In genomic region chr11:54836106-54836505, GRCm38 (mm10) we compare ENCODE assay signal across 10 mouse cellular contexts. TPM values are rescaled to one million over a fixed set of nuclear protein-coding genes. Genes with fewer than 3 reads are reported as not detected.
DNase-seq lines count a peak whose midpoint lies in the region; ATAC-seq and TF ChIP-seq lines count a peak whose summit lies in the region.
"Had no signal": no experiment of that assay in that cellular context is flagged by ENCODE, and none has a peak within 500 bp of the region (broad histone marks: within the 10 kb centered on the region; RNA-seq: fewer than 3 reads in every experiment).

No protein-coding gene starts in this region.

- H3K36me3 ChIP-seq in midbrain, embryonic 13.5 days: no peaks in the 10 kb centered on the region
- H3K36me3 ChIP-seq in liver, postnatal 0 days (replicated peaks; ENCODE audit: insufficient read depth, low read length): no peaks in the 10 kb centered on the region
- H3K36me3 ChIP-seq: forebrain, embryonic 10.5 days had no signal

- TF ChIP-seq CTCF in liver, postnatal 0 days (IDR thresholded peaks at IDR 0.05; ENCODE audit: low read depth): no peak

- DNase-seq in kidney, postnatal 10 days: peak; percentile 62
- no peak for DNase-seq in kidney, adult 11 months
- peak; percentile 35 for DNase-seq in thymus, postnatal 4 days
- no peak for DNase-seq in thymus, postnatal 0 days (ENCODE audit: low spot score)
- peak; percentile 53 for DNase-seq in gastrocnemius, adult 18-20 months (ENCODE audit: low spot score)
- DNase-seq in liver, postnatal 0 days: no peak
- DNase-seq: thymus, adult 2 months had no signal

- H3K4me3 ChIP-seq in midbrain, embryonic 13.5 days (replicated peaks): no peak overlapping the region
- H3K4me3 ChIP-seq in liver, postnatal 0 days (ENCODE audit: low read depth, low read length): no peak overlapping the region
- H3K4me3 ChIP-seq: forebrain, embryonic 10.5 days had no signal

- ATAC-seq in midbrain, embryonic 13.5 days: no peak
- no peak for ATAC-seq in liver, postnatal 0 days

- 83% methylated on average over 9 of the region's 9 CpGs for WGBS in midbrain, embryonic 13.5 days
- WGBS in liver, postnatal 0 days (ENCODE audit: insufficient replicate concordance): 81% methylated on average over 9 of the region's 9 CpGs

- no peaks in the 10 kb centered on the region for H3K27me3 ChIP-seq in midbrain, embryonic 13.5 days
- H3K27me3 ChIP-seq in liver, postnatal 0 days (ENCODE audit: insufficient read depth, low read length): no peaks in the 10 kb centered on the region

- H3K9me3 ChIP-seq in midbrain, embryonic 13.5 days: no peaks in the 10 kb centered on the region
- no peaks in the 10 kb centered on the region for H3K9me3 ChIP-seq in liver, postnatal 0 days (ENCODE audit: low read length)
- H3K9me3 ChIP-seq: forebrain, embryonic 10.5 days had no signal

- H3K4me1 ChIP-seq in midbrain, embryonic 13.5 days (replicated peaks): no peaks in the 10 kb centered on the region
- H3K4me1 ChIP-seq in liver, postnatal 0 days (ENCODE audit: insufficient read depth): no peaks in the 10 kb centered on the region
- H3K4me1 ChIP-seq: forebrain, embryonic 10.5 days had no signal

- H3K9ac ChIP-seq in midbrain, embryonic 13.5 days (replicated peaks): no peak overlapping the region
- no peak overlapping the region for H3K9ac ChIP-seq in liver, postnatal 0 days (replicated peaks)

- no peak for TF ChIP-seq EP300 in liver, postnatal 0 days (IDR thresholded peaks at IDR 0.05; ENCODE audit: low read depth)

- no peak overlapping the region for H3K27ac ChIP-seq in midbrain, embryonic 13.5 days
- no peak overlapping the region for H3K27ac ChIP-seq in liver, postnatal 0 days (ENCODE audit: low read depth)
- H3K27ac ChIP-seq: forebrain, embryonic 10.5 days had no signal

- no peak overlapping the region for H3K4me2 ChIP-seq in midbrain, embryonic 13.5 days (replicated peaks)
- H3K4me2 ChIP-seq in liver, postnatal 0 days (ENCODE audit: low read depth, low read length): no peak overlapping the region
- H3K4me2 ChIP-seq: liver, embryonic 11.5 days had no signal

RNA-seq across cellular contexts. Expression of gene Lyrm7, which starts 24.6 kb away (rescaled TPM):
- polyA plus RNA-seq in thymus, postnatal 0 days (2015; fragmentation: Nextera tagmentation; extraction: Ambion mirVana): 18.5 and 23.7 TPM in 2 replicates
- total RNA-seq in gastrocnemius, adult 18-20 months (2021): 10 to 100 TPM; 18.6 to 19.1 TPM
- polyA plus RNA-seq in midbrain, embryonic 13.5 days (2015; fragmentation: Nextera tagmentation; extraction: Ambion mirVana): 7.1 and 11.2 TPM in 2 replicates
- 2.9 and 5.0 TPM in 2 replicates for polyA plus RNA-seq in liver, postnatal 0 days (2015; fragmentation: Nextera tagmentation; extraction: Ambion mirVana)

RNA-seq across cellular contexts. Expression of gene Hint1, which starts 30.1 kb away (rescaled TPM):
- polyA plus RNA-seq in thymus, postnatal 0 days (2015; fragmentation: Nextera tagmentation; extraction: Ambion mirVana): 767 and 806 TPM in 2 replicates
- total RNA-seq in gastrocnemius, adult 18-20 months (2021): 100 to 1,000 TPM; 192 to 203 TPM
- polyA plus RNA-seq in midbrain, embryonic 13.5 days (2015; fragmentation: Nextera tagmentation; extraction: Ambion mirVana): 703 and 771 TPM in 2 replicates
- polyA plus RNA-seq in liver, postnatal 0 days (2015; fragmentation: Nextera tagmentation; extraction: Ambion mirVana): 791 and 898 TPM in 2 replicates

RNA-seq across cellular contexts. Expression of gene Cdc42se2, which starts 48.6 kb away (rescaled TPM):
- 144 and 158 TPM in 2 replicates for polyA plus RNA-seq in thymus, postnatal 0 days (2015; fragmentation: Nextera tagmentation; extraction: Ambion mirVana)
- 10 to 100 TPM; 14.2 to 17.1 TPM for total RNA-seq in gastrocnemius, adult 18-20 months (2021)
- 205 and 209 TPM in 2 replicates for polyA plus RNA-seq in midbrain, embryonic 13.5 days (2015; fragmentation: Nextera tagmentation; extraction: Ambion mirVana)
- 13.7 and 15.4 TPM in 2 replicates for polyA plus RNA-seq in liver, postnatal 0 days (2015; fragmentation: Nextera tagmentation; extraction: Ambion mirVana)

Comparison
In these comparisons a context has a peak if more than half of its experiments do, and no peak if none do; other contexts are left out.
1. DNase-seq: peak in kidney, postnatal 10 days (single experiment), thymus, postnatal 4 days (single experiment) and gastrocnemius, adult 18-20 months (single experiment); none in kidney, adult 11 months (single experiment), thymus, postnatal 0 days (single experiment) and liver, postnatal 0 days (single experiment).